Mouse (Mus musculus): Measurements from ENCODE around the gene 2310007B03Rik. TPM values are rescaled to one million over a fixed set of nuclear protein-coding genes. Genes with fewer than 3 reads are reported as not detected.
A peak's percentile ranks its signal among the peaks of the same experiment; 100 is the strongest.

2310007B03Rik gene
- polyA plus RNA-seq, 1 experiment from 2014 or later, result 0.62 TPM

- H3K27ac ChIP-seq (replicated peaks), result no peak overlapping the region
- H3K36me3 ChIP-seq, result no peaks in the 10 kb centered on the region
- 83% methylated on average over 2 of the region's 2 CpGs for WGBS
- no peaks in the 10 kb centered on the region for H3K9me3 ChIP-seq (replicated peaks)
- H3K4me1 ChIP-seq, result no peaks in the 10 kb centered on the region
- H3K4me3 ChIP-seq, result no peak overlapping the region
- H3K27me3 ChIP-seq (ENCODE audit: low read depth, poor library complexity, severe bottlenecking), result no peaks in the 10 kb centered on the region
- no peak for DNase-seq (ENCODE audit: low spot score)
Measured at GRCm38 (mm10) chr1:93150907-93151661, 9.7 kb downstream of the 2310007B03Rik start.

GRCm38 (mm10) chr1:93144176-93144575, 16.6 kb downstream of the 2310007B03Rik start:
- no peaks in the 10 kb centered on the region for H3K9me3 ChIP-seq (replicated peaks)
- WGBS, result 82% methylated on average over 9 of the region's 9 CpGs

GRCm38 (mm10) chr1:93142871-93143270, 17.9 kb downstream of the 2310007B03Rik start:
- no peaks in the 10 kb centered on the region for H3K27me3 ChIP-seq (ENCODE audit: low read depth, poor library complexity, severe bottlenecking)
- 84% methylated on average over 1 of the region's 1 CpGs for WGBS
- no peaks in the 10 kb centered on the region for H3K9me3 ChIP-seq (replicated peaks)
- 0 out of 2 replicates have a peak, but pooled peaks cover 8% of the 10 kb centered on the region for H3K4me1 ChIP-seq
- H3K4me3 ChIP-seq, result no peak overlapping the region
- H3K27ac ChIP-seq (replicated peaks), result no peak overlapping the region
- no peak for DNase-seq (ENCODE audit: low spot score)
- no peaks in the 10 kb centered on the region for H3K36me3 ChIP-seq

More at GRCm38 (mm10) chr1:93144176-93144575, 16.6 kb downstream of the 2310007B03Rik start:
- Histone ChIP-seq H3K36me3 (no peaks in the 10 kb centered on the region), H3K4me3 (no peak overlapping the region), H3K27me3 (ENCODE audit: low read depth, poor library complexity, severe bottlenecking) (no peaks in the 10 kb centered on the region), H3K4me1 (0 out of 2 replicates have a peak, but pooled peaks cover 5% of the 10 kb centered on the region), H3K27ac (replicated peaks) (0 out of 2 replicates have a peak overlapping the region, but pooled peaks have one; percentile 33)
- no peak for DNase-seq (ENCODE audit: low spot score)

DNA sequence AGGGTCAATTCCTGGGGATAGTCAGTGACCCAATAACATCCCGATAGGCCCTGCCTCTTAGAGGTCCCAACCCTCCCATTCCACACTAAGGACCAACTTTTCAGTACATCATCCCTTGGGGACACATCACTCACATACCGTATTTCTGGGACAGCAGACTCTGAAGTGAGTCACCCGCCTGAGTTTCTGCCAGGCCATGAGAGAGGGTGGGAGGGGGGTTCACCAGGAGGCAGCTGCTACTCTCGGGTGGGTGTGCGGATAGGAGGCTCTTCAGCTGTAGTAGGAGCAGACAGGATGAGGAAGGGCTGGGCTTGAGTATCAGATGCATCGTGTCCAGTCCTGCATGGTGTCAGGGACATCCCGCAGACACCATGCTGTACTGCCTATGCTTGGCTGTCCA, 21.0 kb downstream of the 2310007B03Rik start:
- Histone ChIP-seq H3K9me3 (replicated peaks) (no peaks in the 10 kb centered on the region), H3K36me3 (no peaks in the 10 kb centered on the region), H3K4me3 (no peak overlapping the region), H3K27ac (replicated peaks) (no peak overlapping the region), H3K27me3 (ENCODE audit: low read depth, poor library complexity, severe bottlenecking) (no peaks in the 10 kb centered on the region), H3K4me1 (0 out of 2 replicates have a peak, but pooled peaks cover 12% of the 10 kb centered on the region)
- 80% methylated on average over 7 of the region's 7 CpGs for WGBS
- DNase-seq (ENCODE audit: low spot score), result no peak

- 0 out of 2 replicates have a peak, but pooled peaks cover 6% of the 10 kb centered on the region for H3K4me1 ChIP-seq
Measured at GRCm38 (mm10) chr1:93138534-93138933, 22.2 kb downstream of the 2310007B03Rik start.

GRCm38 (mm10) chr1:93135036-93135526, 25.7 kb downstream of the 2310007B03Rik start, which contains the start of gene Agxt:
Gene Agxt (plus strand): TSS chr1:93135240.
- WGBS, result 88% methylated on average over 12 of the region's 12 CpGs

More at GRCm38 (mm10) chr1:93138534-93138933, 22.2 kb downstream of the 2310007B03Rik start:
- no peak overlapping the region for H3K4me3 ChIP-seq
- no peaks in the 10 kb centered on the region for H3K9me3 ChIP-seq (replicated peaks)
- no peaks in the 10 kb centered on the region for H3K27me3 ChIP-seq (ENCODE audit: low read depth, poor library complexity, severe bottlenecking)
- no peak overlapping the region for H3K27ac ChIP-seq (replicated peaks)
- 86% methylated on average over 6 of the region's 6 CpGs for WGBS
- DNase-seq (ENCODE audit: low spot score), result no peak
- H3K36me3 ChIP-seq, result no peaks in the 10 kb centered on the region

GRCm38 (mm10) chr1:93132676-93133075, 28.1 kb downstream of the 2310007B03Rik start:
- H3K4me1 ChIP-seq, result peaks cover 15% of the 10 kb centered on the region
- no peak for DNase-seq (ENCODE audit: low spot score)
- H3K4me3 ChIP-seq, result no peak overlapping the region
- no peaks in the 10 kb centered on the region for H3K9me3 ChIP-seq (replicated peaks)
- H3K36me3 ChIP-seq, result no peaks in the 10 kb centered on the region
- no peaks in the 10 kb centered on the region for H3K27me3 ChIP-seq (ENCODE audit: low read depth, poor library complexity, severe bottlenecking)
- 75% methylated on average over 8 of the region's 8 CpGs for WGBS
- no peak overlapping the region for H3K27ac ChIP-seq (replicated peaks)

More at GRCm38 (mm10) chr1:93135036-93135526, 25.7 kb downstream of the 2310007B03Rik start, which contains the start of gene Agxt:
- H3K36me3 ChIP-seq, result no peaks in the 10 kb centered on the region
- no peak within 1 kb of the TSS for H3K4me3 ChIP-seq
- DNase-seq (ENCODE audit: low spot score), result no peak
- H3K4me1 ChIP-seq, result 0 out of 2 replicates have a peak, but pooled peaks cover 6% of the 10 kb centered on the region
- no peak within 1 kb of the TSS for H3K27ac ChIP-seq (replicated peaks)
- no peaks in the 10 kb centered on the region for H3K27me3 ChIP-seq (ENCODE audit: low read depth, poor library complexity, severe bottlenecking)
- no peaks in the 10 kb centered on the region for H3K9me3 ChIP-seq (replicated peaks)

- H3K27ac ChIP-seq (replicated peaks), result no peak overlapping the region
- no peak overlapping the region for H3K4me3 ChIP-seq
- H3K9me3 ChIP-seq (replicated peaks), result no peaks in the 10 kb centered on the region
- no peaks in the 10 kb centered on the region for H3K36me3 ChIP-seq
- H3K4me1 ChIP-seq, result peaks cover 12% of the 10 kb centered on the region
- DNase-seq (ENCODE audit: low spot score), result no peak
- 82% methylated on average over 10 of the region's 10 CpGs for WGBS
- no peaks in the 10 kb centered on the region for H3K27me3 ChIP-seq (ENCODE audit: low read depth, poor library complexity, severe bottlenecking)
Measured at GRCm38 (mm10) chr1:93130242-93130983, 30.3 kb downstream of the 2310007B03Rik start.

GRCm38 (mm10) chr1:93128710-93129349, 31.9 kb downstream of the 2310007B03Rik start:
- Histone ChIP-seq H3K4me3 (no peak overlapping the region), H3K27ac (replicated peaks) (0 out of 2 replicates have a peak overlapping the region, but pooled peaks have one; percentile 28), H3K4me1 (peaks cover 12% of the 10 kb centered on the region), H3K9me3 (replicated peaks) (no peaks in the 10 kb centered on the region), H3K36me3 (no peaks in the 10 kb centered on the region), H3K27me3 (ENCODE audit: low read depth, poor library complexity, severe bottlenecking) (no peaks in the 10 kb centered on the region)
- WGBS, result 33% methylated on average over 6 of the region's 6 CpGs
- peak; percentile 52 for DNase-seq (ENCODE audit: low spot score)

GRCm38 (mm10) chr1:93128209-93128608, 32.5 kb downstream of the 2310007B03Rik start:
- 89% methylated on average over 8 of the region's 8 CpGs for WGBS
- Histone ChIP-seq H3K36me3 (no peaks in the 10 kb centered on the region), H3K4me3 (no peak overlapping the region), H3K4me1 (peaks cover 12% of the 10 kb centered on the region), H3K9me3 (replicated peaks) (no peaks in the 10 kb centered on the region), H3K27me3 (ENCODE audit: low read depth, poor library complexity, severe bottlenecking) (no peaks in the 10 kb centered on the region), H3K27ac (replicated peaks) (no peak overlapping the region)
- DNase-seq (ENCODE audit: low spot score), result no peak

GRCm38 (mm10) chr1:93125256-93125655, 35.5 kb downstream of the 2310007B03Rik start:
- H3K4me3 ChIP-seq, result no peak overlapping the region
- no peaks in the 10 kb centered on the region for H3K36me3 ChIP-seq
- H3K27me3 ChIP-seq (ENCODE audit: low read depth, poor library complexity, severe bottlenecking), result no peaks in the 10 kb centered on the region
- WGBS, result 71% methylated on average over 5 of the region's 5 CpGs
- no peak for DNase-seq (ENCODE audit: low spot score)
- H3K9me3 ChIP-seq (replicated peaks), result no peaks in the 10 kb centered on the region
- H3K27ac ChIP-seq (replicated peaks), result no peak overlapping the region
- H3K4me1 ChIP-seq, result peaks cover 12% of the 10 kb centered on the region

GRCm38 (mm10) chr1:93124066-93124465, 36.7 kb downstream of the 2310007B03Rik start:
- no peak for DNase-seq (ENCODE audit: low spot score)
- H3K27ac ChIP-seq (replicated peaks), result no peak overlapping the region
- WGBS, result 74% methylated on average over 8 of the region's 8 CpGs
- peaks cover 10% of the 10 kb centered on the region for H3K4me1 ChIP-seq
- H3K27me3 ChIP-seq (ENCODE audit: low read depth, poor library complexity, severe bottlenecking), result no peaks in the 10 kb centered on the region
- no peak overlapping the region for H3K4me3 ChIP-seq
- no peaks in the 10 kb centered on the region for H3K36me3 ChIP-seq
- no peaks in the 10 kb centered on the region for H3K9me3 ChIP-seq (replicated peaks)

Data from midbrain, embryonic 10.5 days (tissue).